Mouse (Mus musculus): ENCODE measurements at regions not wholly inside any gene's neighbourhood (a gene's known extent, or its start where the extent isn't known, plus 50 kb on each side); places are given as distances from the start of the nearest gene placed in this dataset.
A peak's percentile ranks its signal among the peaks of the same experiment; 100 is the strongest.

- no peak for DNase-seq (ENCODE audit: low spot score in 2 of 2)
These were observed 57.0 kb downstream of the Mbl2 start for GRCm38 (mm10) chr19:30289721-30290120.

- DNase-seq (ENCODE audit: low spot score in 2 of 2) = peak; percentile 65 to 67
These were observed 62.5 kb downstream of the Mbl2 start for GRCm38 (mm10) chr19:30295263-30295704.

- DNase-seq (ENCODE audit: low spot score in 2 of 2) = no peak
These were observed 63.3 kb downstream of the Mbl2 start for GRCm38 (mm10) chr19:30296024-30296423.

- no peak for DNase-seq (ENCODE audit: low spot score in 2 of 2)
These were observed 66.8 kb downstream of the Mbl2 start for GRCm38 (mm10) chr19:30299536-30299935.

- no peak for DNase-seq (ENCODE audit: low spot score in 2 of 2)
These were observed 69.5 kb downstream of the Mbl2 start for GRCm38 (mm10) chr19:30302281-30302680.

GRCm38 (mm10) chr19:30306379-30306778 lies 73.6 kb downstream of the Mbl2 start:
- DNase-seq (ENCODE audit: low spot score in 2 of 2) = peak; percentile 61 to 71

DNA sequence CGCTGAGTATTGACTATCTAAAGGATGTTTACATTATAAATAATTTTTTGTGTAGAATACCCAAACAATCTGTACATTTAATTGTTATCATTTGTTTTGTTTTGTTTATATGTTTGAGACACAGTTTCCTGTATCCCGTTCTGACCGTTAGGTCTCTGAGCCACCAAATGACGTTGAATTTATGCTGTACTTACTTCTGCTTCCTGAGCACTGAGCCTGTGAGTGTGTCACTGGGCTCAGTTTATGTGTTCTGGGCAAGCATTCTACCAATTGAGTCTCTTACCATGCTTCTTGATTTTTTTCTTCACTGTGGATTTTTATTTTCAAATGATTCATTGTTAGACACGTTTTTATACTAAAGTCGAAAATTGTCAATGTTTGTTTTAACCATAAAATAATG lies 74.2 kb downstream of the Mbl2 start:
- DNase-seq (ENCODE audit: low spot score in 2 of 2) = no peak

GRCm38 (mm10) chr19:30317314-30317713 lies 84.6 kb downstream of the Mbl2 start:
- DNase-seq (ENCODE audit: low spot score in 2 of 2) = no peak

GRCm38 (mm10) chr19:30327693-30328092 lies 95.0 kb downstream of the Mbl2 start:
- no peak for DNase-seq (ENCODE audit: low spot score in 2 of 2)

DNA sequence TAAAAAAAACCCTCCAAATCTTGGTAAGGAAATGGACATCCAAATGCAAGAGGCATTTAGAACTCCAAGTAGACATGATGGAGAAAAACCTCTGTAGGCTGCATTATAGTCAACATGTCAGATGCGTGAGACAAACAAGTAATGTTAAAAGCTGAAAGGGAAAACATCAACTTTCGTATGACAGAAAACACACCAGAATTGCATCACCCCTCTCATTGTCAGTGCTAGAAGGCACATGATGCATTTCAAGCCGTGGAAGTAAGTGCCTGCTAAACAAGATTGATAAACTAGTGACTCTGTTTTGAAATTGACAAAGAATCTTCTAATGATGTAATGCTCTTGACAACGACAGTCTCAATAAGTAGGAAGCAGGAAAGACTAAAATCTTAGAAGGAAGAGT lies 96.1 kb downstream of the Mbl2 start:
- no peak for DNase-seq (ENCODE audit: low spot score in 2 of 2)

- DNase-seq (ENCODE audit: low spot score in 2 of 2) = no peak
These were observed 98.0 kb downstream of the Mbl2 start for GRCm38 (mm10) chr19:30330792-30331191.

GRCm38 (mm10) chr19:30331850-30332249 lies 99.1 kb downstream of the Mbl2 start:
- DNase-seq (ENCODE audit: low spot score in 2 of 2) = no peak

- DNase-seq (ENCODE audit: low spot score in 2 of 2) = no peak
These were observed 111.7 kb downstream of the Mbl2 start for GRCm38 (mm10) chr19:30344401-30344800.

DNA sequence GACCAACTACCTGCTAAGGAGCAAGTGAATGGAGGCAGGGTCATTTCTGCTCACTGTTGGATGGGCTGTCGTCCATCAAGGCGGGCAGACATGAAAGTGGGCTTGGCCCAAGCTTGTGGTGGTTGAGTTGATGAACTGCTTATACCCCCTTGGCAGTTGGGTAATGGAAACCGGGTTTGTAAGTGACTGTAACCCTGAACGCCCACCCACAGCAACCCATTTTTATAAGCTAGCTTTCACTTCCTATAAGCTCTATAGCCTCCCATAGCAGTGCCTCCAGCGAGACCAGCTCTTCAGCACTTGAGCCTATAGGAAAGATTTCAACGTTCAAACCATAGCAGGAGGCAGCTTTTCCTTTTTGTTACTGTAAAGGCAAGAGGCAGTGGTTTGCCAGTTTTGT lies 116.2 kb downstream of the Mbl2 start:
- no peak for DNase-seq (ENCODE audit: low spot score in 2 of 2)

GRCm38 (mm10) chr19:30354981-30355380 lies 122.2 kb downstream of the Mbl2 start:
- no peak for DNase-seq (ENCODE audit: low spot score in 2 of 2)

- DNase-seq (ENCODE audit: low spot score in 2 of 2) = no peak
These were observed 126.2 kb downstream of the Mbl2 start for GRCm38 (mm10) chr19:30358961-30359360.

- no peak for DNase-seq (ENCODE audit: low spot score in 2 of 2)
These were observed 139.2 kb downstream of the Mbl2 start for GRCm38 (mm10) chr19:30371901-30372300.

GRCm38 (mm10) chr19:30379767-30380166 lies 147.0 kb downstream of the Mbl2 start:
- no peak for DNase-seq (ENCODE audit: low spot score in 2 of 2)

DNA sequence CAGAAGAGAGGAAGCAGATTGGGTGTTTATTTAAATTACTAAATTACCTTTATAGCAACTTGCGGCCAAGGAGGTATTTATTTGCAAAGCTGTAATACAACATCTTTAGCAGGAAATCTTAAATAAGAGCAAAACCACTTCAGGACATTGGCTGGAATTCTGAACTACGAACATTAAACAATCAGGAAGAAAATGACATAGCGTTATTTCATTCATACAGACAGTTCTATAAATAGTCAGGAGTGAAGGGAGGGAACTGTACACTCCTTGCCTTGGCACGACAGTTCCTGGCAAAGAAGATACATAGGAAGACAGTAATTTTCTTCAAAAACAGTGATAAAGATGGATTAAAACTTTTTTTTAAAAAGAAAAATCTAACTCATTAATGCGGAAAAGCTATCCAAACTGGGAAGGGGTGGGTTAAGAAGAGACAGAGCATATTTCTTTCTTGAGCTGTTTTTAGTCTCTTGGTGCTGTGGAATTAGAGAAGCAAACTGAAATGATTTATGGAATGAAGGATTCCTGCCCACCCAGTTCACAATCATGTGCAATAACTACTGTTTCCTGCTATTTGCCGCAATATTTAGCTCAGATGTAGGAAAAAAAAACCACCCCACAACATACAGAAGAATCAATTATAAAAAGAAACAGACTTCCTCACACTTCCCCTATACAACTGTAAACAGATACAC lies 147.9 kb downstream of the Mbl2 start:
- no peak for DNase-seq (ENCODE audit: low spot score in 2 of 2)

DNA sequence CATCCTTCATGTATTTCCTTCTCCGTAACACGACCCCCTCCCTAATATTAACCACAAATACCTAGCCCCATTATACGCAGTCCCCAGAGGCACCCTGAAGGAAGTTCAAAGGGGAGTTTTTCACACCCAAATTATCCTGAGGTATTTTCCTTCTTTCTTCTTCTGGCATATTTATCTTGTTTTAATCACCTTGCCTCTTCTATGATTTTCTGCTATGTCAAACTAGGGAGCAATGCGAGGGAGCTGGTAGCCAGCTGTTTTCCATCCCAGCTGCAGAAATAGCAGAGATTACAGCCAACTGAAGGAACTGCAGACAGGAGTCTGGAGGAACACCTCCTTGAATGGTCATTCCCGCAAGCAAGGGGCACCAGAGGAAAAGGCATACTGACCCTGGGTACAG lies 155.7 kb downstream of the Dkk1 start:
- no peak for DNase-seq (ENCODE audit: low spot score in 2 of 2)

GRCm38 (mm10) chr19:30406943-30407342 lies 142.5 kb downstream of the Dkk1 start:
- DNase-seq (ENCODE audit: low spot score in 2 of 2) = no peak

DNA sequence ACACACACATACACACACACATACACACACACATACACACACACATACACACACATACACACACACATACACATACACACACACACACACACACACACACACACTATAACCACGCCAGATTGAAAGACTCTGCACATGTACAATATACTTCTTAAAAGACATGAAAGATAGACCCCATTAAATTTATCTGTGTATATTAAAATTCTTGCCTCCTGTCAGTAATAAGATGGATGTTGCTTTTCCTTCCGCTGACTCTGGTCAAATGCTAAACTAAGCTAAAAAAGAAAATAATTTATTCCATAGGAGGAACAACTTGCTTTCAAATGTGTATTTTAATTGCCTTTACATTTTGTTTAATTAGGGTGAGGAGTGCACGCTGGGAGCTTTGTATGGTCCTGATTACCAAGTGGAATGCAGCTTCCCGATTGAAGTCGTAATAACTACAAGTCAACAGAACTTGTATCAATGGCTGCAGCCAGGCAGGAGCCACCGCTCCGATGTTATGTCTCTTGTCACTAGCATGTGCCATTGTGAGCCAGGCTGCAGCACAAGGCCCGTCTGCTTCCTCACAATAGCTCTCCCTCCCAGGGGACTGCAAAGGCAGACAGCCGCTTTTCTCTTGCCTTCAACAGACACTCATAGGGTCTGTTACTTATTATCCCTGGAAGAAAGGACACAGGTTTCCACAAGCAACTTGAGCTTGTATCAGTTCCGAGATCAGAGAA lies 129.7 kb downstream of the Dkk1 start:
- peak; percentile 9 to 10 for DNase-seq (ENCODE audit: low spot score in 2 of 2)

- DNase-seq (ENCODE audit: low spot score in 2 of 2) = no peak
These were observed 123.8 kb downstream of the Dkk1 start for GRCm38 (mm10) chr19:30425627-30426026.
